Mouse (Mus musculus) heart, embryonic 13.5 days (tissue): ENCODE data around the gene Ptprg. TPM values are rescaled to one million over a fixed set of nuclear protein-coding genes. Genes with fewer than 3 reads are reported as not detected.

Experiments
- ATAC-seq: fragments of 200-750 bp; cut with Nextera tagmentation; 2 replicates; pipeline ENCODE4 v1.8.0; 2017; ENCODE audit warnings: moderate TSS enrichment; ENCODE audit not compliant: insufficient number of reproducible peaks, low FRiP score, low TSS enrichment; ENCODE audit errors: extremely low read depth
- H3K27ac ChIP-seq: fragments of 300-500 bp; sonication (generic); replicated peaks from 2 replicates; pipeline ENCODE4 v1.5.1; 2015; ENCODE audit warnings: moderate library complexity, mild to moderate bottlenecking, inconsistent platforms
- H3K27me3 ChIP-seq: fragments of 300-500 bp; sonication (generic); replicated peaks from 2 replicates; pipeline ENCODE4 v1.6.1; 2015; ENCODE audit warnings: mild to moderate bottlenecking, inconsistent platforms
- H3K36me3 ChIP-seq: fragments of 300-500 bp; sonication (generic); 2 replicates; pipeline ENCODE4 v1.6.1; 2015; ENCODE audit warnings: mild to moderate bottlenecking, inconsistent platforms
- H3K4me1 ChIP-seq: fragments of 300-500 bp; sonication (generic); 2 replicates; pipeline ENCODE4 v1.6.1; 2015; ENCODE audit warnings: inconsistent platforms
- H3K4me2 ChIP-seq: fragments of 300-500 bp; sonication (generic); 2 replicates; pipeline ENCODE4 v1.6.1; 2015; ENCODE audit warnings: inconsistent platforms, mild to moderate bottlenecking, moderate library complexity
- H3K4me3 ChIP-seq: fragments of 300-500 bp; sonication (generic); 2 replicates; pipeline ENCODE4 v1.5.1; 2015; ENCODE audit warnings: moderate library complexity, mild to moderate bottlenecking, inconsistent platforms
- H3K9ac ChIP-seq: fragments of 300-500 bp; sonication (generic); 2 replicates; pipeline ENCODE4 v1.6.1; 2015; ENCODE audit warnings: inconsistent platforms, mild to moderate bottlenecking, moderate library complexity
- H3K9me3 ChIP-seq: fragments of 300-500 bp; sonication (generic); 2 replicates; pipeline ENCODE4 v1.6.1; 2016; ENCODE audit warnings: inconsistent platforms
- WGBS: fragments of 180-500 bp; shearing (Covaris S2); methylation state at CpG from one replicate; pipeline ENCODE4 v1.1.7; 2015; ENCODE audit warnings: mixed read lengths; 5-methylcytosine and 5-hydroxymethylcytosine counted together
- polyA plus RNA-seq: library from polyadenylated mRNA; unstranded; fragments of >200 nt; fragmentation: Nextera tagmentation; extraction: Ambion mirVana; gene quantifications from 2 replicates; pipeline ENCODE4 v1.2.1, GENCODE M21; 2015

Gene Ptprg
- polyA plus RNA-seq, 1 experiment from 2014 or later = 18.3 TPM

- no peaks in the 10 kb centered on the region for H3K9me3 ChIP-seq
- WGBS = 53% methylated on average over 2 of the region's 2 CpGs
- no peaks in the 10 kb centered on the region for H3K27me3 ChIP-seq
- no peak overlapping the region for H3K9ac ChIP-seq
- H3K4me1 ChIP-seq = peaks cover 25% of the 10 kb centered on the region
- H3K4me3 ChIP-seq = no peak overlapping the region
- ATAC-seq = no peak
- no peak overlapping the region for H3K27ac ChIP-seq
- H3K36me3 ChIP-seq = no peaks in the 10 kb centered on the region
- H3K4me2 ChIP-seq = no peak overlapping the region
These were observed 559.2 kb downstream of the Ptprg start for GRCm38 (mm10) chr14:12112548-12113011.

GRCm38 (mm10) chr14:12113326-12113725, 560.0 kb downstream of the Ptprg start:
- no peak overlapping the region for H3K4me3 ChIP-seq
- no peak for ATAC-seq
- H3K9ac ChIP-seq = no peak overlapping the region
- H3K27me3 ChIP-seq = no peaks in the 10 kb centered on the region
- H3K4me1 ChIP-seq = peaks cover 25% of the 10 kb centered on the region
- whole genome bisulfite sequencing = 57% methylated on average over 5 of the region's 5 CpGs
- no peaks in the 10 kb centered on the region for H3K9me3 ChIP-seq
- H3K36me3 ChIP-seq = no peaks in the 10 kb centered on the region
- H3K4me2 ChIP-seq = no peak overlapping the region
- no peak overlapping the region for H3K27ac ChIP-seq

GRCm38 (mm10) chr14:12114016-12114415, 560.7 kb downstream of the Ptprg start:
- no peak overlapping the region for H3K4me2 ChIP-seq
- 76% methylated on average over 6 of the region's 6 CpGs for WGBS
- ATAC-seq = no peak

GRCm38 (mm10) chr14:12119260-12119659, 565.9 kb downstream of the Ptprg start:
- Histone ChIP-seq H3K27me3 (no peaks in the 10 kb centered on the region), H3K27ac (no peak overlapping the region), H3K9ac (no peak overlapping the region), H3K36me3 (peaks cover 10% of the 10 kb centered on the region), H3K9me3 (no peaks in the 10 kb centered on the region), H3K4me3 (no peak overlapping the region), H3K4me2 (no peak overlapping the region), H3K4me1 (peaks cover 5% of the 10 kb centered on the region)
- 76% methylated on average over 8 of the region's 8 CpGs for WGBS
- ATAC-seq = no peak

More at GRCm38 (mm10) chr14:12114016-12114415, 560.7 kb downstream of the Ptprg start:
- Histone ChIP-seq H3K27me3 (no peaks in the 10 kb centered on the region), H3K27ac (no peak overlapping the region), H3K9me3 (no peaks in the 10 kb centered on the region), H3K9ac (no peak overlapping the region), H3K36me3 (no peaks in the 10 kb centered on the region), H3K4me3 (no peak overlapping the region), H3K4me1 (peaks cover 25% of the 10 kb centered on the region)

- 81% methylated on average over 7 of the region's 7 CpGs for WGBS
These were observed 568.6 kb downstream of the Ptprg start for GRCm38 (mm10) chr14:12121906-12122305.

GRCm38 (mm10) chr14:12124682-12125081, 571.4 kb downstream of the Ptprg start:
- Histone ChIP-seq H3K4me2 (no peak overlapping the region), H3K9me3 (no peaks in the 10 kb centered on the region), H3K36me3 (peaks cover 10% of the 10 kb centered on the region), H3K27me3 (no peaks in the 10 kb centered on the region), H3K9ac (no peak overlapping the region), H3K4me3 (no peak overlapping the region), H3K27ac (no peak overlapping the region), H3K4me1 (peaks cover 7% of the 10 kb centered on the region)
- ATAC-seq = no peak
- WGBS = 79% methylated on average over 3 of the region's 3 CpGs

More at GRCm38 (mm10) chr14:12121906-12122305, 568.6 kb downstream of the Ptprg start:
- H3K9me3 ChIP-seq = no peaks in the 10 kb centered on the region
- H3K4me1 ChIP-seq = peaks cover 7% of the 10 kb centered on the region
- H3K4me2 ChIP-seq = no peak overlapping the region
- no peak overlapping the region for H3K27ac ChIP-seq
- H3K4me3 ChIP-seq = no peak overlapping the region
- H3K27me3 ChIP-seq = no peaks in the 10 kb centered on the region
- H3K36me3 ChIP-seq = peaks cover 10% of the 10 kb centered on the region
- no peak for ATAC-seq
- no peak overlapping the region for H3K9ac ChIP-seq

- Histone ChIP-seq H3K4me2 (no peak overlapping the region), H3K4me3 (no peak overlapping the region), H3K9ac (no peak overlapping the region), H3K36me3 (peaks cover 3% of the 10 kb centered on the region; the same call in 1 of the 2 replicates), H3K9me3 (no peaks in the 10 kb centered on the region), H3K27me3 (no peaks in the 10 kb centered on the region), H3K4me1 (peaks cover 10% of the 10 kb centered on the region), H3K27ac (no peak overlapping the region)
- WGBS = 75% methylated on average over 3 of the region's 3 CpGs
- no peak for ATAC-seq
These were observed 574.6 kb downstream of the Ptprg start for GRCm38 (mm10) chr14:12127951-12128350.

GRCm38 (mm10) chr14:12132046-12132615, 578.8 kb downstream of the Ptprg start:
- Histone ChIP-seq H3K27me3 (no peaks in the 10 kb centered on the region), H3K4me2 (no peak overlapping the region), H3K4me1 (peaks cover 7% of the 10 kb centered on the region; the same call in 1 of the 2 replicates), H3K27ac (no peak overlapping the region), H3K9ac (no peak overlapping the region), H3K4me3 (no peak overlapping the region), H3K36me3 (no peaks in the 10 kb centered on the region), H3K9me3 (no peaks in the 10 kb centered on the region)
- no peak for ATAC-seq
- 60% methylated on average over 7 of the region's 7 CpGs for WGBS

- H3K27ac ChIP-seq = no peak overlapping the region
- H3K36me3 ChIP-seq = 0 out of 2 replicates have a peak, but pooled peaks cover 2% of the 10 kb centered on the region
- 80% methylated on average over 3 of the region's 3 CpGs for WGBS
- no peak for ATAC-seq
- no peaks in the 10 kb centered on the region for H3K9me3 ChIP-seq
- H3K9ac ChIP-seq = no peak overlapping the region
- H3K27me3 ChIP-seq = no peaks in the 10 kb centered on the region
- no peak overlapping the region for H3K4me3 ChIP-seq
- no peak overlapping the region for H3K4me2 ChIP-seq
- peaks cover 7% of the 10 kb centered on the region; the same call in 1 of the 2 replicates for H3K4me1 ChIP-seq
These were observed 579.8 kb downstream of the Ptprg start for GRCm38 (mm10) chr14:12133163-12133562.

GRCm38 (mm10) chr14:12134504-12134903, 581.2 kb downstream of the Ptprg start:
- H3K27me3 ChIP-seq = no peaks in the 10 kb centered on the region
- 0 out of 2 replicates have a peak, but pooled peaks cover 2% of the 10 kb centered on the region for H3K36me3 ChIP-seq
- no peak overlapping the region for H3K4me3 ChIP-seq
- 78% methylated on average over 4 of the region's 4 CpGs for whole genome bisulfite sequencing
- no peak for ATAC-seq
- no peaks in the 10 kb centered on the region for H3K9me3 ChIP-seq
- no peak overlapping the region for H3K27ac ChIP-seq
- no peak overlapping the region for H3K4me2 ChIP-seq
- H3K9ac ChIP-seq = no peak overlapping the region
- H3K4me1 ChIP-seq = peaks cover 7% of the 10 kb centered on the region; the same call in 1 of the 2 replicates

GRCm38 (mm10) chr14:12136536-12136935, 583.2 kb downstream of the Ptprg start:
- Histone ChIP-seq H3K27me3 (no peaks in the 10 kb centered on the region), H3K9ac (no peak overlapping the region), H3K4me3 (no peak overlapping the region), H3K36me3 (0 out of 2 replicates have a peak, but pooled peaks cover 2% of the 10 kb centered on the region), H3K4me1 (peaks cover 5% of the 10 kb centered on the region; the same call in 1 of the 2 replicates), H3K9me3 (no peaks in the 10 kb centered on the region), H3K4me2 (no peak overlapping the region), H3K27ac (no peak overlapping the region)
- no peak for ATAC-seq
- WGBS = 44% methylated on average over 4 of the region's 4 CpGs
